Mouse (Mus musculus) thymus, postnatal 25 days (tissue): Measurements from ENCODE around the gene Lin7c.

Experiments
- DNase-seq: peaks from one replicate; pipeline ENCODE4 v3.0.0; 2022

Lin7c gene

GRCm38 (mm10) chr2:109942810-109943570, 52.3 kb downstream of the Lin7c start:
- no peak for DNase-seq

- no peak for DNase-seq
These were observed 54.3 kb downstream of the Lin7c start for GRCm38 (mm10) chr2:109944995-109945394.

GRCm38 (mm10) chr2:109945532-109945931, 54.9 kb downstream of the Lin7c start:
- no peak for DNase-seq

- no peak for DNase-seq
These were observed 55.8 kb downstream of the Lin7c start for GRCm38 (mm10) chr2:109946426-109946825.

- DNase-seq: no peak
These were observed 58.9 kb downstream of the Lin7c start for GRCm38 (mm10) chr2:109949519-109949918.

- no peak for DNase-seq
These were observed 59.7 kb downstream of the Lin7c start for GRCm38 (mm10) chr2:109950311-109950710.
